Mouse (Mus musculus) spleen, postnatal 4 days (tissue): ENCODE measurements around the gene Pdcd7.

Source experiments
- DNase-seq, 2 experiments: peaks; one replicate each; pipeline ENCODE4 v3.0.0; 2022; ENCODE audit warnings: low spot score in 2 of 2

Pdcd7 gene

GRCm38 (mm10) chr9:65398279-65398678 lies 52.4 kb downstream of the Pdcd7 start, which contains the start of gene Rasl12:
Gene Rasl12, plus strand, starts transcription at chr9:65398506.
- DNase-seq: peak; percentile 41 to 70

DNA sequence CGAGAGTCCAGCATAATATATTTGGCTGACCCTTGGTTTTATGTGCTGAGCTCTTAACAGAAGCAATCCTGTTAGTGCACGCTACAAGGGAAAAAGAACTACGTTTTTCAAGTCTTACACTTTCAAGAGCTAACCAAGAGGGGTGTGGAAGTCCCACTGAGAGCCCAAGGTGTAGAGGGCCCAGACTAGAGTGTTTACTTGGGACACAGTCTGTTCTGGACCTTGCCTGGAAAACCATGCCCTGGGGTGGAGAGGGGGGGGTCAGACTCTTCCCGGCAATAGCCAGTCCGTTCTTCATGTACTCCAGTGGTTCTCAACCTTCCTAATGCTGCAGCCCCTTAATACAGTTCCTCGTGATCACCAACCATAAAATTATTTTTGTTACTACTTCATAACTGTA lies 54.0 kb downstream of the Pdcd7 start:
- no peak for DNase-seq

- no peak for DNase-seq
Observed at GRCm38 (mm10) chr9:65404331-65405183, 58.7 kb downstream of the Pdcd7 start.

DNA sequence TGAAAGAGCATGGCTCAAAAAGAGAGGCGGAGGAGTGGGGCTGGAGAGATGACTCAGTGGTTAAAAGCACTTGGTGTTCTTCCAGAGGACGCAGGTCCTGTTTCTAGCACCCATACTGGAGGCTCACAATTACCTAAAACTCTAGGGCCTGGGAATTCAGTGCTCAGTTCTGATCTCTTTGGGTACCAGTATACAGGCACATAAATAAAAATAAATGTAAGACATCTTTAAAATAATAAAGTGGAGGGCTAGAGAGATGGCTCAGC lies 59.2 kb downstream of the Pdcd7 start:
- DNase-seq: no peak

- no peak for DNase-seq
Observed at GRCm38 (mm10) chr9:65407327-65407726, 61.4 kb downstream of the Pdcd7 start.

- DNase-seq: no peak
Observed at GRCm38 (mm10) chr9:65407861-65408260, 62.0 kb downstream of the Pdcd7 start.

GRCm38 (mm10) chr9:65408871-65409295 lies 63.0 kb downstream of the Pdcd7 start:
- DNase-seq: no peak
